Mouse (Mus musculus) urinary bladder, adult 18-20 months (tissue): Measurements from ENCODE around the gene Foxj2.

Experiments
- DNase-seq, 2 experiments: peaks; one replicate each; pipeline ENCODE4 v3.0.0; 2022; ENCODE audit warnings: low spot score in 2 of 2, mixed read lengths in 2 of 2

The Foxj2 gene

DNA sequence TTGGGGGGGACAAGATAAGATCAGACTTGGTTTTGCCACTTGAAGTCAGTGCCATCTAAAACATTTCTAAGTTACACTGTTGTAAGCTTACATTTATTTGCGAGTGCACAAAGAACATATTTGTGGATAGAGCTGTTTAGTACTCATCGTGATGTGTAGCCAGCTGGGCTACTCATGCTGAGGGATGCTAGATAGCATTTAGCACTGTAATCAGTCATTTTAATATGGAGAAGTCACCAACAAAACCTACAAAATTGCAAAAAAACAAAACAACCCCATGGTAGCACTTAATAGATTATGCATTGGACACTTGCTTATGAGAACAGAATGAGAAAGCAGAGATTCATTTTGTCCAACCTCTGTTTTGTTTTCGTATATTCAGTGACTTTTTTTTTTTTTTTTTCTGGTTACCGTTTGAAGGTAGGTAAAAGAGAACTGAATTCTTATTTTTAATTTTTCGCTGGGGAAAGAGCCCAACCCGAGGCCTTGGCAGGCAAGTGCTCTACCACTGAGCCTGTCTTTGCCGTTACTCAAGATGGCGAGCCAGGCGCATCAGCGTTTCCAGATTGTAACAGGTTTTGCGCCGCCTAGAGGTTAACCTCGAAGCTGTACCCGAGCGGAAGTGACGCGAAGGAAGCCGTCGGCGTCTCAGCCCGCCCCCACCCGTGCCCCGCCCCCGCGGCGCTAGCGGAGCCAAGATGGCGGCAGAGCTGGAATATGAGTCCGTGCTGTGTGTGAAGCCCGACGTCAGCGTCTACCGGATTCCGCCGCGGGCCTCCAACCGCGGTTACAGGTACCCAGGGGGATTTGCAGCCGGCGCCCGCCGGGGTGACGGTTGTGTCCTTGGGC is 54.4 kb downstream of the Foxj2 start, which contains the start of gene Necap1:
Necap1 (plus strand) TSS at position 604 of the 849 bp plus-strand sequence.
- DNase-seq, result peak; percentile 93 to 94

- no peak for DNase-seq
These were observed 55.1 kb downstream of the Foxj2 start for GRCm38 (mm10) chr6:122874720-122875389.

- DNase-seq, result no peak
These were observed 59.5 kb downstream of the Foxj2 start for GRCm38 (mm10) chr6:122879141-122879735.

DNA sequence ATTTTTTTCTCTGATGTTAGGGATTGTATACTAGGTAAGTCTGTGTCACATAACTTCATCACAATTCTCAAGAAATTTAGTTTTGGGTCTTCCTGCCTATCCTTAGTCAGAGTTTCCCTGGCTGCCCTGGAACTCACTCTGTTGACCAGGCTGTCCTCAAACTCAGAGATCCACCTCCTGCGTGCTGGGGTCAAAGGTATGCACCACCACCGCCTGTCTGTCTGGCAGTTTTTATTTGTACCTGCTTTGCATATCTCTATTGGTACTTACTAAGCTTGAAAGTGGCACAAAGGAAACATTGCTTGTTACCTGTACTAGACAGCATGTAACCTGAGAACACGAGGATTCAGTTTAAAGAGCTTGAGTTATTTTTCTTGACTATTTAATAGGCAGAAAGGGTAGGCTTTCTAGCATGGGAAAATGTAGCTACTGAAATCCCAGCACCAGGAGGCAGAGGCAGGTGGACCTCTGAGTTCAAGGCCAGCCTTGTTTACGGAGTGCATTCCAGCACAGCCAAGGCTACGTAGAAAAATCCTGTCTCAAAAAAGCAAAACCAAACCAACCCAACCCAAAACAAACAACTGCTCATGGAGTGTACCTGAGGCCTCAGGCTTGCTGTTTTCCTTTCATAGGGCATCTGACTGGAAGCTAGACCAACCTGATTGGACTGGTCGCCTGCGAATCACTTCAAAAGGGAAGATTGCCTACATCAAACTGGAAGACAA is 60.2 kb downstream of the Foxj2 start:
- no peak for DNase-seq

DNA sequence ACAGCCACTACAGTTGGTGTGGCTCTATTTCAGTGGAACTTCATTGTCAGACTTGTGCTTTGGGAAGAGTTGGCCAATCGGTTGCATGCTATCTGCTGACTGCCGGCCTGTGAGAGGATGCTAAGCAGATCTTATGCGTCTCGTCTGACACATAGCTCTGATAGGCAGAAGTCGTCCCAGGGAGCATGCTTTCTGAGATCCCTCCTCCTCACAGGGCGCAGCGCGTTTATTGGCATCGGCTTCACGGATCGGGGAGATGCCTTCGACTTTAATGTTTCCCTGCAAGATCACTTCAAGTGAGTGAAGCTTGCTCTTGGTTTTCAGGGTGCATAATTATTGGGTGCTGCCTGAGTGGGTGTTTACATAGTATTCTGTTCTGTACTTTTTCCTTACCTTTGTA is 61.6 kb downstream of the Foxj2 start:
- DNase-seq, result no peak

DNA sequence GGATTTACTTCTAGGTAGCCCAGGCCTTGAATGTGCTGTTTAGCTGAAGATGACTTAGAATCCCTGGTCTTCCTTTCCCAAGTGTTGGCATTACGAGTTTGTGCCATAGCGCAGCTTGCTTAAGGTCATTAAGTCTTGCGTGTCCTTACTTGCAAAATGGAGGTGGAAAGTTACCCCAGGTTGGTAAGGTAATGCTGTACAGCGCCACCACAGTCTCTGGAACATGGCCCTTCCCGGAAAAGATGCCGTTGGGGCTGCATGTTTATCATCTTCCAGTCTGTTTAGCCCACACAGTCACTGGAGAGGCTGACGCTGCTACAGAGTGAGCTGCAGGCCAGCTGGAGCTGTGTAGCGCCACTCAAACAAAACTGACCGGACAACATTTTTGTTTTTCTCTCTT is 63.9 kb downstream of the Foxj2 start:
- DNase-seq, result no peak

DNA sequence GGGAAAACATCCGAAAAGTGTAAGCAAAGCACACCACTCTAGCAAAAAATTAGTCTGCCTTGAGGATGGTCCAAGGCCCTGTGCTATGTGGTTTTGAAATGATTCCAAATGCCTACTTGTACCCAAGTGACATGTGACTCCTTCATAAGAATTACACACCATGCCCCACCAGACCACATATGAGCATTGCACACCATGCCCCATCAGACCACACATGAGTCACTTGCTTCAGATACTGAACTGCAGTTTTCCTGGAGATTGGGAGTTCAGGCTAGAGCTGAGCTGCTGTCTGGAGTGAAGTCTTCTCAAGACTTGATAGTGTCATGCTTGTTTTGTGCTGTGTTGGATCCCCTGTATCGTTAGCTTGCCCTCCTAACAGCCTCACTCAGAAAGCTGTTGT is 69.9 kb downstream of the Foxj2 start:
- DNase-seq, result no peak

DNA sequence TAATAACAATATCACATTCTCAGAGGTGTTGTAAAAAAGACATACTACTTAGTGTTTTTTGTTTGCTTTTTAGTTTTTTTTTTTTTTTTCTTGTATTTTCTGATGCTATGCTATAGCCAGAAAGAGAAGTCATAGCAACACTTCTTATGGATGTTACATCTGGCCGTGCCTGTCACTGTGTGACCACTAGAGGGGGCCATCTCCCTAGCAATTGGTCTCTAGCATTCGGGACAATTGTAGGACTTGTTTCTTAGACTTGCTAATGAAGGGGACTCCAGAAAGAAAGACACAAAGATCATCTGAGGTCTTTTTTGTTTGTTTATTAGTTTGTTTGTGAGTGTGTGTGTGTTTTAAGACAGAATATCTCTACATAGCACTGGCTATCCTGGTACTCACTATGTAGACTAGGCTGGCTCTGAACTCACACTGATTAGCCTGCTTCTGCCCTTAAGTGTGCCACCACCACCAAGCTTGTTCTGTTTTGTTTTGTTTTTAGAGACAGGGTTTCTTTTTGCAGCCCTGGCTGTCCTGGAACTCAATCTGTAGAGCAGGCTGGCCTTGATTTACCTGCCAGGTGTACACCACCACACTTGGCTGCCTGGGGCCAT is 72.8 kb downstream of the Foxj2 start:
- peak in 1 of 2 experiments; percentile 22 for DNase-seq
